Mouse (Mus musculus) embryonic facial prominence, embryonic 11.5 days (tissue): ENCODE measurements around the gene Acsf2. TPM values are rescaled to one million over a fixed set of nuclear protein-coding genes. Genes with fewer than 3 reads are reported as not detected.

Experiments
- ATAC-seq: fragments of 200-750 bp; cut with Nextera tagmentation; replicated peaks from 2 replicates; pipeline ENCODE4 v1.8.0; 2017; ENCODE audit warnings: low read depth; ENCODE audit not compliant: insufficient number of reproducible peaks, low FRiP score, low TSS enrichment
- DNase-seq: peaks from one replicate; pipeline ENCODE4 v3.0.0-alpha.2; 2015; ENCODE audit warnings: low spot score
- H3K27ac ChIP-seq: fragments of 300-500 bp; sonication (generic); replicated peaks from 2 replicates; pipeline ENCODE4 v1.5.1; 2014; ENCODE audit warnings: mild to moderate bottlenecking, low read depth, low read length, control low read depth
- H3K27me3 ChIP-seq: fragments of 300-500 bp; sonication (generic); 2 replicates; pipeline ENCODE4 v1.6.1; 2014; ENCODE audit warnings: mild to moderate bottlenecking, low read length, moderate library complexity, mixed read lengths; ENCODE audit not compliant: control insufficient read depth, insufficient read depth
- H3K36me3 ChIP-seq: fragments of 300-500 bp; sonication (generic); replicated peaks from 2 replicates; pipeline ENCODE4 v1.6.1; 2014; ENCODE audit warnings: low read depth, mild to moderate bottlenecking, low read length, moderate library complexity, mixed read lengths; ENCODE audit not compliant: control insufficient read depth, insufficient read depth
- H3K4me1 ChIP-seq: fragments of 300-500 bp; sonication (generic); 2 replicates; pipeline ENCODE4 v1.6.1; 2014; ENCODE audit warnings: low read length, mixed read lengths; ENCODE audit not compliant: control insufficient read depth, insufficient read depth
- H3K4me2 ChIP-seq: fragments of 300-500 bp; sonication (generic); 2 replicates; pipeline ENCODE4 v1.6.1; 2014; ENCODE audit warnings: low read depth, mild to moderate bottlenecking, control low read depth, low read length, moderate library complexity
- H3K4me3 ChIP-seq: fragments of 300-500 bp; sonication (generic); 2 replicates; pipeline ENCODE4 v1.5.1; 2014; ENCODE audit warnings: low read depth, low read length, control low read depth
- H3K9ac ChIP-seq: fragments of 300-500 bp; sonication (generic); replicated peaks from 2 replicates; pipeline ENCODE4 v1.6.1; 2014; ENCODE audit warnings: mild to moderate bottlenecking, control low read depth, low read length
- H3K9me3 ChIP-seq: fragments of 300-500 bp; sonication (generic); replicated peaks from 2 replicates; pipeline ENCODE4 v1.6.1; 2016; ENCODE audit warnings: mild to moderate bottlenecking, low read length, inconsistent platforms, mixed read lengths; ENCODE audit not compliant: control insufficient read depth
- WGBS: fragments of 180-500 bp; shearing (Covaris S2); extraction: QIAGEN DNeasy Blood & Tissue Kit; methylation state at CpG from one replicate; pipeline ENCODE4 v1.1.7; 2014; 5-methylcytosine and 5-hydroxymethylcytosine counted together
- polyA plus RNA-seq: library from polyadenylated mRNA; unstranded; fragments of >200 nt; fragmentation: Nextera tagmentation; extraction: Ambion mirVana; gene quantifications from 2 replicates; pipeline ENCODE4 v1.2.1, GENCODE M21; 2014

Acsf2 gene
- polyA plus RNA-seq, 1 experiment from 2014 or later = 6.8 TPM

DNA sequence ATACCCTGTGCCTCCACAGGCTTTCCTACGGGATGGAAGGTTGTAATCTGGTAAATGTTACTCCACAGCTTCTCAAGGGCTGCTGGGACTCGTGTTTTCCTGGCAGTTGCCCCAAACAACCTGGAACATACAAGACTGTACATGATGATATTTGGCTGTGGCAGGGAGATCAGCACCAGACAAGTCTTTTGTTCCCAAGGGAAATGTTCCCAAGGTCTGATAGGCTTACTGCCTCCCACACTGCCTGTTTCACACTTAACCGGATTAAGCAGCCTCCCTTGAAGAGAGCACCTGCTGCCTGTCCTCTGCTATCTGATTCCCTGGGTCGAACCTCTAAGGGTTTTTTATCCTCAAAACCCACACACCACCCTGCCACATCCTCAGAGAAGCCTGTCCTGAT lies 13.8 kb upstream of the Acsf2 start:
- ATAC-seq (no peak), DNase-seq (no peak)
- H3K9ac ChIP-seq = no peak overlapping the region
- no peaks in the 10 kb centered on the region for H3K36me3 ChIP-seq
- no peak overlapping the region for H3K27ac ChIP-seq
- H3K4me2 ChIP-seq = no peak overlapping the region
- H3K9me3 ChIP-seq = no peaks in the 10 kb centered on the region
- no peak overlapping the region for H3K4me3 ChIP-seq
- no peaks in the 10 kb centered on the region for H3K4me1 ChIP-seq
- H3K27me3 ChIP-seq = no peaks in the 10 kb centered on the region
- WGBS = 38% methylated on average over 4 of the region's 4 CpGs

- ATAC-seq = no peak
Measured at GRCm38 (mm10) chr11:94614603-94615002, 12.9 kb upstream of the Acsf2 start.

DNA sequence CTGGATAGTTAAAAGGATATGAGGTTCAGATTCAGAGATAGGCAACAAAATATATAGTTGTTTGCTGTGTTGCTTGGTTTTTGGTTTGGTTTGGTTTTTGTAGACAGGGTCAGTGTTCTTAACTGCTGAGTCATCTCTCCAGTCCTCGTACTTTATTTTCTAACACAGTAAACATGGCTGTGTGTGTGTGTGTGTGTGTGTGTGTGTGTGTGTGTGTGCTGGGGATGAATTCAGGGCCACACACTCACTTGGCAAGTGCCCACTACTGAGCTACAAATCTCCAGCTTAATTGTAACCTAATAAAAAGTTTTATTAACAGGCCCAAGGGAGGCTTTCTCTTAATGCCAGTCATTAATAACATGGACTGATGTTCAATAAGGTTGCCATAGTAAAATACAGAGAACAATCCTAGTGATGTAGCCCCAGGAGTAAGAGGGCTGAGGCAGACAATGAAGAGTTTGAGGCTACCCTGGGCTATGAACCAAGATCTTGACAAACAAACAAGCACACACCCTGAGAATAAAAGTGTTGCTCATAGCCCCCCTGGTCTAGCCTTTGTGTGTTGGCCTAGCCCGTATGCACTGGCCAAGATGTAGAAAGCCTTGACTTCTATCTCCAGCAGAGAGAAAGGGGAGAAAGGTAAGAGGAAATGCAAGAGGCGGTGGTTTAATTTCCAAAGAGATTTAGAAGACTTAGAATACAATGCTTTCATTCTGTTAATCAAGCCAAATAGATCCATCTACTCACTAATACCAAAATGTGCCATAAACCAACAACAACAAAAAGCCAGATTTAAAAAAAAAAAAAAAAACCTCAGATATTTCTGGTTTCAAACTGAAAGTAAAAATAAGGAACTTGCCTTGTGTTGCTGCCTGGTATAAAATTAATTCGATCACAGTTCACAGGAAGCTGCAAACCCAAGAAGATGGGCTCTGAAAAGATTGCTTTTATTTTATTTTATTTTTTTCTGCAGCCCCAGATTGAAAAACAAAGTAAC lies 9.4 kb upstream of the Acsf2 start:
- no peak for DNase-seq
- 74% methylated on average over 4 of the region's 4 CpGs for WGBS
- H3K27me3 ChIP-seq = no peaks in the 10 kb centered on the region
- H3K4me1 ChIP-seq = no peaks in the 10 kb centered on the region
- H3K4me2 ChIP-seq = no peak overlapping the region
- ATAC-seq = no peak
- H3K9me3 ChIP-seq = no peaks in the 10 kb centered on the region
- no peak overlapping the region for H3K9ac ChIP-seq
- H3K36me3 ChIP-seq = no peaks in the 10 kb centered on the region
- H3K27ac ChIP-seq = no peak overlapping the region
- no peak overlapping the region for H3K4me3 ChIP-seq

More at GRCm38 (mm10) chr11:94614603-94615002, 12.9 kb upstream of the Acsf2 start:
- Histone ChIP-seq H3K4me2 (no peak overlapping the region), H3K9ac (no peak overlapping the region), H3K27me3 (no peaks in the 10 kb centered on the region), H3K4me3 (no peak overlapping the region), H3K4me1 (no peaks in the 10 kb centered on the region), H3K27ac (no peak overlapping the region), H3K9me3 (no peaks in the 10 kb centered on the region), H3K36me3 (no peaks in the 10 kb centered on the region)
- WGBS = 88% methylated on average over 4 of the region's 4 CpGs
- no peak for DNase-seq

DNA sequence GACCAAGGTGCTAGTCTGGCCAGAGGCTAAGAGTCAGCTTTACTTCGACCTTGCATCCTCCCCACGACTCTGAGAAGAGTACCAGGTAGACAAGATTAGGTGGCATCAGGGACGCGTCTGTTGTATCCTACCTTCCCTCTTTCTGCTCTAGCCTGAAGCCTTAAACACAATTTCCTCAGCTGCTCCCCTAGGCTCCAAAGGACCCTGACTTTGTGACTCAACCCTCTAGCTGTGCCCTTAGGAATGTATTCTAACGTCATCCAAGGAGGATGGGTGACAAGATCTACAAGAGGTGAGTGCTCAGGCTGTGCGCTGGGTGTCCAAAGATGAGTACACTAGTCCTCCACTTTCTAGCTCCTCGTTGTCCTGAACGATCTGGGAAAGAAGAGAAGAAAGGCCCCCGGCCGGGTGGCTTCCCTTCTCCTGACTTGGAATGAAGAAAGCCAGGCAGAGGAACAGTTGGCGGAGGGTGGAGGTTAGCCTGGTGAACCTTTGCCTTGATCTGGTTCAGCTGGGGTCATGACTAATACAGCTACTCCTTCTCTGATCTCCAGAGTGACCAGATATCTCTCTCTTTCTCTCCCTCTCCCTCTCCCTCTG lies 785 bp upstream of the Acsf2 start:
- Histone ChIP-seq H3K27me3 (no peaks in the 10 kb centered on the region), H3K4me3 (peak overlapping the region; percentile 55; the same call in 1 of the 2 replicates), H3K4me2 (peak overlapping the region; percentile 67), H3K9me3 (no peaks in the 10 kb centered on the region), H3K4me1 (no peaks in the 10 kb centered on the region; the same call in 1 of the 2 replicates), H3K9ac (peak overlapping the region; percentile 71), H3K27ac (no peak overlapping the region), H3K36me3 (no peaks in the 10 kb centered on the region)
- 67% methylated on average over 11 of the region's 11 CpGs for WGBS
- ATAC-seq = no peak
- DNase-seq = no peak

- Histone ChIP-seq H3K36me3 (no peaks in the 10 kb centered on the region), H3K4me2 (no peak overlapping the region), H3K27ac (no peak overlapping the region), H3K4me3 (0 out of 2 replicates have a peak overlapping the region, but pooled peaks have one; percentile 5), H3K27me3 (no peaks in the 10 kb centered on the region), H3K9me3 (no peaks in the 10 kb centered on the region), H3K9ac (no peak overlapping the region), H3K4me1 (no peaks in the 10 kb centered on the region; the same call in 1 of the 2 replicates)
- ATAC-seq = no peak
- no peak for DNase-seq
- 93% methylated on average over 7 of the region's 7 CpGs for WGBS
Measured at GRCm38 (mm10) chr11:94600447-94600846, 1.2 kb downstream of the Acsf2 start.

DNA sequence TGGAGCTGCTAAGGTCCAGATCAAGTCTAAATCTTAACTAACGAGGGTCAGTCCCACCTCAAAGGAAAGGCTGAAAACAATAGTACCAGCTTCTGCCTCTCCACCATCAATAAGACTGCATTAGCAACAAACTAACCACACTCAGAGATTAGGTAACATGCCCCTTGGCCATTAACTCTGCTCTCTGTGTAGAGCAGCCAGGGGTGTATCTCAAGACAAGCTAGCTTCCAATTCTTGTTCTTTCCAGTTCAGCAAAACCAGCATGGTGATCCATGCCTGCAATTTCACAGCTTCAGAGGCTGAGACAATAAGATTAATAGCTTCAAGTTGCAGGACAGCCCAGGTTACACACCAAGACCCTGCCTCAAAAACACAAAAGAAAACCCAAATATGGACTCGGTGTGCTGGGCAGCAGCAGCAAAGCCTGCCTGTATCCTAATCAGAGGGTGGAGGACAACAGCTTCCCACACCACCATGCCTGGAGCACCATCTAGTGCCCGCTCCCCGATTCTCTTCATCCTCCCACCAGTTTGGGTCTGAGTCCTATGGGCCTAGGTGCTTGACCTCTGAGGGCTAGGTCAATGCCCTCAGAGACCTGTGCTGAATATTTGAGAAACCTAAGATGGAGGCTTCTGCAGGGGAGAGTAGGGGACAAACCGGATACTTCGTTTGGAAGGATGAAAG lies 3.1 kb downstream of the Acsf2 start:
- no peak for DNase-seq
- Histone ChIP-seq H3K36me3 (no peaks in the 10 kb centered on the region), H3K4me3 (no peak overlapping the region), H3K27ac (no peak overlapping the region), H3K4me2 (no peak overlapping the region), H3K27me3 (no peaks in the 10 kb centered on the region), H3K9ac (no peak overlapping the region), H3K4me1 (no peaks in the 10 kb centered on the region; the same call in 1 of the 2 replicates), H3K9me3 (no peaks in the 10 kb centered on the region)
- 60% methylated on average over 6 of the region's 6 CpGs for WGBS
- no peak for ATAC-seq

DNA sequence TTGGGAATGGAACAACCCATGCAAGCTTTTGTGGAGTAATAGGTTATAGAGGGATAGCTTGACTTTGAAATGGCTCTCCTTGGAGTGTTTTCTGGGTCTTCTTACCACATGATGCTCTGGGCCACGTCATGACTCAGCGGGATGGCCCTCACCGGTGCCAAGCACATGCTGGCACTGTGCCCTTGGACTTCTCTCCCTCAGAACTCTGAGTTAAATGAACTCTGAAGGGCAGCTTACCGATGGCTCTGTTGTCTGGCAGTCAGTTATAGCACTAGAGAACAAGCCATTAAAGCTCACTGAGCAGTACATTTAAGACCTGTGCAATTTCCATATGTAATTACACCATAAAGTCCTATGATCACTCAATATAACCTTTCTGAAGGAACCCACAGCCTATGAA lies 4.4 kb downstream of the Acsf2 start:
- no peak overlapping the region for H3K9ac ChIP-seq
- no peak overlapping the region for H3K4me3 ChIP-seq
- WGBS = 92% methylated on average over 4 of the region's 4 CpGs
- no peaks in the 10 kb centered on the region for H3K27me3 ChIP-seq
- H3K27ac ChIP-seq = no peak overlapping the region
- no peak for DNase-seq
- no peak for ATAC-seq
- H3K4me2 ChIP-seq = no peak overlapping the region
- H3K4me1 ChIP-seq = no peaks in the 10 kb centered on the region; the same call in 1 of the 2 replicates
- no peaks in the 10 kb centered on the region for H3K9me3 ChIP-seq
- no peaks in the 10 kb centered on the region for H3K36me3 ChIP-seq
